Mouse (Mus musculus) spleen, adult 2 months (tissue): ENCODE results near the gene Gys2. TPM values are rescaled to one million over a fixed set of nuclear protein-coding genes. Genes with fewer than 3 reads are reported as not detected.

Source experiments
- DNase-seq, 2 experiments: peaks; one replicate each; pipeline versions ENCODE4 v3.0.0 to v3.0.0-alpha.2; 2012 to 2021; ENCODE audit warnings: low spot score in 2 of 2, low read depth in 1 of 2
- H3K27ac ChIP-seq: fragments of 200-500 bp; 2 replicates; pipeline ENCODE4 v1.5.1; 2012; ENCODE audit warnings: low read length, inconsistent platforms; ENCODE audit not compliant: insufficient read depth
- H3K27me3 ChIP-seq: fragments of 200-500 bp; 2 replicates; pipeline ENCODE4 v1.6.1; 2012; ENCODE audit warnings: mild to moderate bottlenecking, moderate library complexity, low read length, inconsistent platforms; ENCODE audit not compliant: control insufficient read depth, insufficient read depth
- H3K36me3 ChIP-seq: fragments of 200-500 bp; 2 replicates; pipeline ENCODE4 v1.6.1; 2012; ENCODE audit warnings: mild to moderate bottlenecking, low read length, inconsistent platforms; ENCODE audit not compliant: control insufficient read depth, insufficient read depth
- H3K4me1 ChIP-seq: fragments of 200-500 bp; 2 replicates; pipeline ENCODE4 v1.6.1; 2011; ENCODE audit warnings: inconsistent platforms; ENCODE audit not compliant: control insufficient read depth, insufficient read depth, insufficient read length
- H3K4me3 ChIP-seq: fragments of 200-500 bp; 2 replicates; pipeline ENCODE4 v1.5.1; 2011; ENCODE audit warnings: mild to moderate bottlenecking, inconsistent platforms; ENCODE audit not compliant: insufficient read depth, insufficient read length; ENCODE audit errors: extremely low read depth
- CTCF ChIP-seq: fragments of 200-500 bp; IDR thresholded peaks from 2 replicates; pipeline ENCODE4 v1.5.1; 2011; ENCODE audit warnings: mild to moderate bottlenecking, inconsistent platforms; ENCODE audit not compliant: insufficient read depth, insufficient read length, insufficient replicate concordance; ENCODE audit errors: extremely low read depth
- POLR2A ChIP-seq: fragments of 200-500 bp; IDR thresholded peaks from 2 replicates; pipeline ENCODE4 v1.6.1; 2011; ENCODE audit warnings: low read depth, low read length, inconsistent platforms
- WGBS: fragments of 180-500 bp; shearing (Covaris S2); methylation state at CpG from one replicate; pipeline ENCODE4 v1.1.7; 2018; 5-methylcytosine and 5-hydroxymethylcytosine counted together
- polyA plus RNA-seq: library from polyadenylated mRNA; depleted of rRNA; stranded (reverse); fragments of >200 nt; gene quantifications from 2 replicates; pipeline ENCODE4 v1.2.3, GENCODE M21; 2012

The Gys2 gene
- polyA plus RNA-seq, 1 experiment, result 0.02 TPM

GRCm38 (mm10) chr6:142487638-142488037 is 14.7 kb upstream of the Gys2 start:
- no peak for TF ChIP-seq POLR2A
- no peak for TF ChIP-seq CTCF
- DNase-seq, result no peak
- Histone ChIP-seq H3K4me1 (no peaks in the 10 kb centered on the region), H3K27ac (no peak overlapping the region), H3K27me3 (no peaks in the 10 kb centered on the region), H3K36me3 (no peaks in the 10 kb centered on the region), H3K4me3 (no peak overlapping the region)
- WGBS, result 90% methylated on average over 9 of the region's 9 CpGs

- TF ChIP-seq CTCF, result no peak
- Histone ChIP-seq H3K4me1 (no peaks in the 10 kb centered on the region), H3K27me3 (no peaks in the 10 kb centered on the region), H3K4me3 (no peak overlapping the region), H3K36me3 (no peaks in the 10 kb centered on the region), H3K27ac (no peak overlapping the region)
- 62% methylated on average over 4 of the region's 4 CpGs for WGBS
- no peak for DNase-seq
Observed at GRCm38 (mm10) chr6:142485478-142486123, 12.7 kb upstream of the Gys2 start.

- Histone ChIP-seq H3K4me3 (no peak overlapping the region), H3K27ac (no peak overlapping the region), H3K27me3 (no peaks in the 10 kb centered on the region), H3K36me3 (no peaks in the 10 kb centered on the region), H3K4me1 (no peaks in the 10 kb centered on the region)
- TF ChIP-seq POLR2A, result no peak
- no peak for TF ChIP-seq CTCF
- 74% methylated on average over 7 of the region's 7 CpGs for WGBS
- no peak for DNase-seq
Observed at GRCm38 (mm10) chr6:142477239-142477638, 4.3 kb upstream of the Gys2 start.

GRCm38 (mm10) chr6:142471141-142471540 is 1.8 kb downstream of the Gys2 start:
- Histone ChIP-seq H3K36me3 (no peaks in the 10 kb centered on the region), H3K4me1 (no peaks in the 10 kb centered on the region), H3K4me3 (no peak overlapping the region), H3K27me3 (no peaks in the 10 kb centered on the region), H3K27ac (no peak overlapping the region)
- no peak for DNase-seq
- WGBS, result 89% methylated on average over 8 of the region's 8 CpGs
- TF ChIP-seq CTCF (no peak), POLR2A (no peak)

- Histone ChIP-seq H3K36me3 (no peaks in the 10 kb centered on the region), H3K27me3 (no peaks in the 10 kb centered on the region), H3K4me1 (no peaks in the 10 kb centered on the region), H3K27ac (no peak overlapping the region), H3K4me3 (no peak overlapping the region)
- TF ChIP-seq POLR2A (no peak), CTCF (no peak)
- no peak for DNase-seq
- 46% methylated on average over 4 of the region's 4 CpGs for WGBS
Observed at GRCm38 (mm10) chr6:142469602-142470001, 3.3 kb downstream of the Gys2 start.

- Histone ChIP-seq H3K4me3 (no peak overlapping the region), H3K27ac (no peak overlapping the region), H3K27me3 (no peaks in the 10 kb centered on the region), H3K36me3 (no peaks in the 10 kb centered on the region), H3K4me1 (no peaks in the 10 kb centered on the region)
- TF ChIP-seq POLR2A (no peak), CTCF (no peak)
- whole genome bisulfite sequencing, result 91% methylated on average over 6 of the region's 6 CpGs
- DNase-seq, result no peak
Observed at GRCm38 (mm10) chr6:142462194-142462593, 10.7 kb downstream of the Gys2 start.

GRCm38 (mm10) chr6:142459017-142459678 is 13.8 kb downstream of the Gys2 start:
- no peaks in the 10 kb centered on the region for H3K36me3 ChIP-seq
- TF ChIP-seq CTCF (no peak), POLR2A (no peak)
- WGBS, result 84% methylated on average over 14 of the region's 14 CpGs
- H3K27me3 ChIP-seq, result no peaks in the 10 kb centered on the region
- DNase-seq, result no peak
- no peak overlapping the region for H3K4me3 ChIP-seq
- H3K27ac ChIP-seq, result no peak overlapping the region
- H3K4me1 ChIP-seq, result no peaks in the 10 kb centered on the region
